Mouse (Mus musculus) T-helper 17 cell (primary cell): ENCODE measurements around the gene Nek2.

Source experiments
- in situ Hi-C, 2 experiments: fragments of 300-600 bp; cut with MboI, MseI; formaldehyde crosslinking; loops; 1 replicate in 1 of 2; 2 replicates in 1 of 2; pipeline ENCODE4 v1.15.1; 2025; ENCODE audit warnings: high pct_unique_total_duplicates in 2 of 2

Gene Nek2

GRCm38 (mm10) chr1:191821326-191822091 is at the start of gene Nek2:
Gene Nek2, plus strand, starts transcription at chr1:191821444.
- in situ Hi-C loops, result loop anchor here (10.0 to 25.0 kb wide), 2 partner anchors 484 to 497 kb away; partner anchors contain the start of gene Tmem206 (in 2 of the 2)

- in situ Hi-C loops, result no loop called here
These were observed 47.1 kb upstream of the Nek2 start for GRCm38 (mm10) chr1:191774106-191774505.

- in situ Hi-C loops, result no loop called here
These were observed 46.1 kb upstream of the Nek2 start for GRCm38 (mm10) chr1:191775116-191775515.

DNA sequence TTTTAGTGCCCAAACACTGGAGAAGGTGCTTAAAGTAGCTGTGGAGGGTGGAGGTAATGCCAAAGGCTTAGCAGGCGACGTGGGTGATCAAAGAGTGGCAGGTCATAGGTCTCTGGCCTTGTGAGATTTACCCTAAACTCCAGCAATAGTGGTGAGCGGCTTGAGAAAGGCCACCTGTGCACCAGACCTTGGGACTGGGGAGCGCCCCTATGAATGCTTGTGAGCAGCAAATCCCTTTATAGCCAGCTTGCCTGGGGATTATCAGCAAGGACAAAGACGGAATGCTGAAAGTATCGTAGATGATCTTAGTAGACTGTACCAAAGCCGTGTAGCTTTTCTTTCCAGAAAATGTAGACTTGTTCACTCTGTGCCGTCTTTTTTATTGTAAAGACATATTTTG is 43.7 kb upstream of the Nek2 start:
- in situ Hi-C loops, result no loop called here

DNA sequence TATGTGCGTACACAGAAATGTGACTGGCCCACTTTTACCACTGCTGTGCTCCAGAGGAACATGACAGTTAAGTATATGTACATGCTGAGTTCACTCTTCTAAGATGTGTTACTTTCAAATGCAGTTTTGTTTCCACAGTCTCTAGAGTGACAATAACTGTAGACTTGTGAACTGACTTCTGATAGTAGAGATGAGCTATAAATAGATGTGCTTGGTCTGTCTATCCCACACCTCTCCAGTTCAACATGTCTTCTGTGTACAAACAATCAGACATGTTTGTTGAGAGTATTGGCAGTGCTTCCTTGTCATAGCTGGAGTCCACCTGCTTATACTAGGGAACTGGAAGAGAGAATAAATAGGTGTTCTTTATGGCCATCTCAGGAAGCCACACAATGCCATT is 40.8 kb upstream of the Nek2 start:
- in situ Hi-C loops, result no loop called here

DNA sequence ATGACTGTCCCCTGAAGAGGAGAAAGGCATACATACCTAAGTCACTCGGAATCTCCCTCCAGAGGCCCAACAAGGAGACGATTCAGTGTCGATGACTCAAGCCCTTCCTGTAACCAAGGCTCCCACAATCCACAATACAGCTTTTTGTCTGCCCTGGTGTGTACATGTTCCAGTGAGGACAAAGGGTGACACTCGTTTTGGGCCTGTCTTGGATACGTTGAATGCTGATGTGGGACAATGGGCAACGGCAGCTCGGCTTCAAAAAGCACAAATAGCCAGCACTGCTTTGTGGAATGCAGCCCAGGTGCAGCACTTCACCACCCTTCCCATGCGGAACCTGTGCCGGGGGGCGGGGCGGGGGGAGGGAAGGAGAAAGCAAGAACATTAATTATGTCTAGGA is 36.1 kb upstream of the Nek2 start:
- in situ Hi-C loops, result no loop called here

DNA sequence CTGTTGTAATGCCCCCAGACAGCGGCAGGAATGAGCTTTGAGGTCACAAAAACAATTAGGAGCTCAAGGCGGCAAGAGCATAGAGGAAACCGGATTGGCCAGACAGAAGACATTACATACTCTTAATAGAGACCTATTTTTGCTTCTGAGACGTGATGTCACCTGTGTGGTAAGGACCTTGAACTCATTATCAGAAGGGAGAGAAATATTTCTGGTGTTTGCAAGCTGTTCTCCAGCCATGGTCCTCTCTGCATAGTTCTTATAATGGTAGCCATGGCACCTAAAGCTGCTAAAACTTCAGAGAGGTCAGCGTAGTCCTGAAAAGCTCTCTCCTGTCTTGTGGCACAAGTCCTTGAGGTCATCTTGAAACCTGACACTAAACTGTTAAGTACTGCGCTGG is 35.0 kb upstream of the Nek2 start:
- in situ Hi-C loops, result no loop called here

DNA sequence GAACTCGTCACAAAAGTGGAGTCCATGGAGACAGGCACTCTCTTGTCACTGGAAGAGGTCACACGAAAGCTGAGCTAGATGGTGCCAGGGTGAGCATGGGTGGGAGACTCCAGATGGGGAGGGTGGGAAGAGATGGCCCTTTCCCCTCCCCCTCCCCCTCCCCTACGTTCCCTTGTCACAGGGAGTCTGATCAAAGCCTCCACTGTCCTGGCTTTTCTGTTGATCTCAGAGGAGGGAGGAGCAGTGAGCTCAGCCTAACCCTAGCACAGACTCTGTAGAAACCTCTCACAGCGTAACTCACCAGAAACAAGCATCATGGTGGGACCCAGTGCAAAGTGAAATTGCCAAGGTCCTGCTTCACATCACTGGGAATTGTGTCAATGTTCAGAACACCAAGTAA is 33.9 kb upstream of the Nek2 start:
- in situ Hi-C loops, result no loop called here

- in situ Hi-C loops, result no loop called here
These were observed 28.3 kb upstream of the Nek2 start for GRCm38 (mm10) chr1:191792991-191793390.

GRCm38 (mm10) chr1:191793888-191794532 is 27.2 kb upstream of the Nek2 start:
- in situ Hi-C loops, result no loop called here

DNA sequence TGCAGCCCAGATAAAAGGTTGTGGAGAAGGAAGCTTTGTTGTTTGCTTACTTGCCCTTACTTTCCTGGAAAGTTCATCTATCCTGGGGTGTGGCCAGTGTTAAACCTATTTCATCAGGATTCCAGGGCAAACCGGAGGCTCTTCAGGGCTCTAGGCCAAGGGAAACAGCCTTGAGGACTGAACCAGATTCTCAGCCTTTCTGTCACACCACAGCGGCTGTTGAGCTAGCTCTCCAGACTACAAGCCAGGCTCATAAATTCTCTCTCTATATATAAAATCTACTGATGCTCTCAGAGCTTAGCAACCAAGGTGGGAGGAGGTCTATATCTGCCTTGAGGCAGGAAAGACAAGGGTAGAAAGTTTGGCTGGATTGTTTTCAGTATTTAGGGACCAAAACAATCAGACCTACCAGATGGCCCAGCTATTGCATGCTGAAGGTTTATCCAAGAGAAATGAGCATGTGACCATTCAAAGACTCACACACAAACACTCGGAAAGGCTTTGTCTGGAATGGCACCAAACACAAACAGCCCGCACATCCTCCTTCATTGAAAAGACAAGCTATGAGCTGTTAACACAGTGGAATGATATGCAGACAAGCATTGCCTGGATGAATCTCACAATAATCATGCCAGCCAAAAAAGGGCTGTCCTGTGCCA is 24.9 kb upstream of the Nek2 start:
- in situ Hi-C loops, result no loop called here

DNA sequence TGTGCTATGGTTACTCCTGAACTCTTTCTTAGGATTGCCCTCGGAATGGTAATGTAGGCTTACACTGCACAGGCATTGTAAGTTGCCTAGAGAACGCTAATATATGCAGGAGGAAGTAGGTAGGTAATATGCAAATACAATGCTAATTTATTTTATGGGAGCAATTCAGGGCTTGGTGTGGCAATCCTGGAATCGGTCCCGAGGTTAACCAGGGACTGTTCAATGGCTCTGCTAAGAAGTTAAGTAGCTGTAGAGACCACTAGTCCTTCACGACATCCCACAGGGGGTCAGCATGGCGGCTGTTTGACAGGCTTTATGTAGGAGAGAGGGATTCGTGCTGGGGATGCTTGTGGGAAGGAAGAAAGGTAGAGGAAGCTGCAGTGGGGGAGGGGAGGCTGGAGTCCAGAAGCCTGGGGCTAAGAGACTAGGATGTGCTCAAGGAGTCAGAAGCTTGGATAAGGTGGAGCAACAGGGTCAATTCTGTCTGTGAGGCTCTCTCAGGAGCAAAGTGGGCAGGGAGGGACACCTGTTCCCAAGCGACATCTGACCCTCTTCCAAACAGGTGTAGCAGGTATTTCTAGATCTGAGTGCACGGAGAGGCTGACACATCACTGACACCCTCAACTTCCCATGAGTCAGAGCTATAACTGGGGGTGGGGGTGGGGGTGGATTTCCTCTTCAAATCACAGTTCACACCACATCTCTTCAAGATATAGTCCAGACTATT is 19.0 kb upstream of the Nek2 start:
- in situ Hi-C loops, result loop anchor here in 1 of 2 experiments (25.0 kb wide), 1 partner anchor 465 kb away; the partner anchor contains the start of gene Tmem206

DNA sequence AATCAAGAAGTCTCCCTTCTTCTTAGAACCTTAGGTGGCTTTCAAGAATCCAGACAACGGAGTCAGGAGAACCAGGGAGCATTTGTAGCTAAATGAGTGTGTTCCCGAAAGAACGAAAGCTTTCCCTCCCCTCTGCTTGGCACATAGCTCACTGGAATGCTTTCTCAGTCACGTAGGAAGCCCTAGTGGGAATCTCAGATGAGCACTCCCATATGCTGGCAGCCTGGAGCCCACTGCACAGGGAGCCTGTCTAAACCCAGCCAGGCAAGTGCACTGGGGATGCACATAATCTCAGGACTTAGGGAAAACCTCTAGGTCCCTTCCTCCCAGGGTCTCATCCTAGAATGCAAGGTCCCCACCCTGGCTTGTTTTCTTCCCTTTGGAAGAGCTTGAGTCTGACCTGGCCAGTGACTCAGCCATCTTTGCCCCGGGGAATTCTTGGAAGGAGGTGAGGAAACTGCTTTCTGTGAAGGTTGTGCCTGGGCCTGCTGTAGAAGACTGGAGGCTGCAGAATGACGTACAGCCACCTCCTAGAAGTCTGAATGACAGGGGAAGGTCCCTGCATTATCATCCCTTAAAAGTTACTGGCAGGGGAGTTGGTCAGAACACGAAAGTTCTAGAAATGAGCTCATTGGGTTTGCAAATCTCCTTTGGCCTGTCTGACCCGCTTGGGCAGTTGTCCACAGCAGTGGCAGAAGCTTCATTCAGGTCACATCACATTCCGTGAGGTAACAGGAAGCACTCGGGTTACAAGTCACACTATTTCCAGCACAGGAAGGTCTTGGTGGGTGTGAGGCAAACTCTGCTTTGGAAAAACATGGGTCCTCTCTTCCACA is 18.2 kb upstream of the Nek2 start:
- in situ Hi-C loops, result loop anchor here in 1 of 2 experiments (25.0 kb wide), 1 partner anchor 466 kb away; the partner anchor contains the start of gene Tmem206

DNA sequence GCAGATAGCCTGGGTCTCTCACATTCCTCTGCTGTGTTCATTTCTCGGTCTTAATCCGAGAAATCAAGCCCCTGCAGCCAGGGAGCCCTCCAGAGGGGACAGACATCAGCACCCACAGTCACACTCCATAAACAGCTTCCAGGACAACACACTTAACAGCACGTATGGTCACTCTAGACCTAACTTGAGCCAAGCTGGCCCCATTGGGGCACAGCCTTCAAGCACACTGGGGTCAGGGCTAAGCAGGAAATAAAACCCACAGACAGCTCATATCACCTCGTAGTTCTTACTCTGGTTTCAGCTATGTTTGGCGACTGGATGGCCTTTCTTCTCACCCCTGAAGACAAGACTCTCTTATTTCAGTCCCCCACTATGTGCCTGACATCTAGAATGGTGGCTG is 16.5 kb upstream of the Nek2 start:
- in situ Hi-C loops, result loop anchor here in 1 of 2 experiments (25.0 kb wide), 1 partner anchor 467 kb away; the partner anchor contains the start of gene Tmem206

DNA sequence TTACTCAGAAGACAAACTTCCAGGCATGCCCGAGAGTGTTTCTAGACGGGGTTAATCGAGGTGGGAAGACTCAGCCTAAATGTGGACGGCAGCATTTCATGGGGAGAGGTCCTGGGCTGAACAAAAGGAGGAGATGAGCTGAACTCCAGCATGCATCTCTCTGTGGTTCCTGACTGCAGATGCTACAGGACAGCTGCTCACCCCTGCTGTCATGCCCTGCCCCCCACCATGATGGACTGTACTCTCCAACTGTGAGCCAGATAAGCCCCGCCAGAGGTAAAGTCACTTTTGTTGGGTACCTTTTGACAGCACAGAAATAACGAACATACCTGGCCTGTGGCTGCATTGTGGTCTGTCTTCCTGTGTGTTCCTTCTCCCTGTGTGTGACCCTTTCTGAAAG is 15.5 kb upstream of the Nek2 start:
- in situ Hi-C loops, result loop anchor here in 1 of 2 experiments (25.0 kb wide), 1 partner anchor 468 kb away; the partner anchor contains the start of gene Tmem206

DNA sequence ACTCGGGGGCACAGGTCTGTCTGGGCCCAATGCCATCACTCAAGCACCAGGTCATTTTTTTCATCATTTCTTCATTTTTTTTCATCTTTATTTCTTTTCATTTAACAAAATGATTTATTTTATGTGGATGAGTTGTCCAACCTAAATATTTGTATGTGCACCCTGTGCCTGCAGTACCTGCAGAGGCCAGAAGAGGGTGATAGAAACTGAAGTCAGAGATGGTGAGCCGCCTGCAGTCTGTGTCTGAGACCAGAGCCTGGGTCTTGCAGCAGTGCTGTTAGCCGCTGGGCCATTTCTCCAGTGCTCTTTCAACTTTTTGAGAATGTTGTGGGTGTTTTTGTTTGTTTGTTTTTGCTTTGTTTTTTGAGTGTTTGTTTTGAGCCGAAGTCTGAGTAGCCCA is 14.5 kb upstream of the Nek2 start:
- in situ Hi-C loops, result loop anchor here in 1 of 2 experiments (25.0 kb wide), 1 partner anchor 469 kb away; the partner anchor contains the start of gene Tmem206

- in situ Hi-C loops, result loop anchor here in 1 of 2 experiments (25.0 kb wide), 1 partner anchor 471 kb away; the partner anchor contains the start of gene Tmem206
These were observed 13.3 kb upstream of the Nek2 start for GRCm38 (mm10) chr1:191807979-191808378.

- in situ Hi-C loops, result loop anchor here in 1 of 2 experiments (25.0 kb wide), 1 partner anchor 471 kb away; the partner anchor contains the start of gene Tmem206
These were observed 12.5 kb upstream of the Nek2 start for GRCm38 (mm10) chr1:191808688-191809223.

DNA sequence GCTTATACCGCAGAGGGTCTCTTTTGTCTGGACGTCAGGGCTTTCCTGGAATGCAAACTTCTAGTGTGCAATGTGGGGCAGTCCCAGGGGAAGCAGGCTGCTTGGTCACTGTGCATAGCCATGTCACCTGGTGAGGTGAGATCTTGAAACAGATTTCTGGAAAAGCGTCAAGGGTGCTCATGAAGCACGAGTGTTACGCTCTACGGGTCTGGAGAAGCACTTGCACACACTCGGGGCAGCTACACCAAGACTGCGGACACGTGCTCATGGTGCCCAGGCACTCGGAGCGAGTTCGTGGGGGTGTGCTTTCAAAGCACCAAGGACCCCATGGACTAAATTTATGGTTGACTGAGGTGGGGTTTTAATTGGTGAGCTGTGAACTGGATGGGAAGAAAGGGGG is 9.5 kb upstream of the Nek2 start:
- in situ Hi-C loops, result loop anchor here (10.0 to 25.0 kb wide), 2 partner anchors 207 to 474 kb away; partner anchors contain the start of gene Tmem206 (in 1 of the 2)
